Mouse (Mus musculus) G1E (cell line): ENCODE data around the gene Diaph3. TPM values are rescaled to one million over a fixed set of nuclear protein-coding genes. Genes with fewer than 3 reads are reported as not detected.

Source experiments
- ATAC-seq: 2 replicates; pipeline ENCODE4 v1.8.0; 2016; ENCODE audit warnings: mild to moderate bottlenecking; ENCODE audit not compliant: insufficient number of reproducible peaks, poor library complexity, low FRiP score, severe bottlenecking; ENCODE audit errors: extremely low read depth
- DNase-seq: peaks from one replicate; pipeline ENCODE4 v3.0.0; 2012; ENCODE audit warnings: low spot score
- H3K27me3 ChIP-seq: 2 replicates; pipeline ENCODE4 v1.6.1; 2012; ENCODE audit warnings: mild to moderate bottlenecking, low read length, inconsistent platforms; ENCODE audit not compliant: insufficient read depth
- H3K36me3 ChIP-seq: replicated peaks from 2 replicates; pipeline ENCODE3; 2012; ENCODE audit warnings: mild to moderate bottlenecking, inconsistent platforms
- H3K4me1 ChIP-seq: 2 replicates; pipeline ENCODE4 v1.6.1; 2012; ENCODE audit warnings: low read depth, low read length, inconsistent platforms, mixed read lengths; ENCODE audit not compliant: insufficient read depth
- H3K4me3 ChIP-seq: 2 replicates; pipeline ENCODE4 v1.5.1; 2012; ENCODE audit warnings: low read depth, mild to moderate bottlenecking, inconsistent platforms, low read length, moderate library complexity, mixed read lengths
- H3K9me3 ChIP-seq: replicated peaks from 2 replicates; pipeline ENCODE4 v1.6.1; 2012; ENCODE audit warnings: inconsistent platforms
- CTCF ChIP-seq: IDR thresholded peaks from 2 replicates; pipeline ENCODE4 v1.5.1; 2012; ENCODE audit warnings: low read depth, low read length, inconsistent platforms, mixed read lengths
- GATA1 ChIP-seq: IDR thresholded peaks from 2 replicates; pipeline ENCODE4 v1.6.1; 2012; ENCODE audit warnings: borderline replicate concordance, low read length, inconsistent platforms, mixed read lengths
- GATA2 ChIP-seq: IDR thresholded peaks from 2 replicates; pipeline ENCODE4 v1.6.1; 2012; ENCODE audit warnings: low read depth, low read length, inconsistent platforms, borderline replicate concordance
- POLR2AphosphoS5 ChIP-seq: IDR thresholded peaks from 2 replicates; pipeline ENCODE4 v1.6.1; 2012; ENCODE audit warnings: low read depth, low read length, inconsistent platforms; ENCODE audit not compliant: insufficient replicate concordance
- TAL1 ChIP-seq: conservative IDR thresholded peaks from 2 replicates; pipeline ENCODE4 v1.6.1; 2012; ENCODE audit warnings: low read depth, low read length, inconsistent platforms, mixed read lengths
- polyA plus RNA-seq: library from polyadenylated mRNA; stranded (reverse); fragments of >175 nt; gene quantifications from 2 replicates; pipeline ENCODE4 v1.2.3, GENCODE M21; 2012
- total RNA-seq, 2 experiments: library from RNA; stranded (forward) in 1 of 2; stranded (reverse) in 1 of 2; fragments of 200-1000 nt in 1 of 2; fragments of >200 nt in 1 of 2; fragmentation: Nextera tagmentation in 1 of 2; gene quantifications; 2 replicates each; pipeline ENCODE4 v1.2.3; 2014 to 2017

Gene Diaph3
- total and polyA plus RNA-seq, 3 experiments = 70.5 to 213 (median 152) TPM

- peaks cover 17% of the 10 kb centered on the region for H3K4me1 ChIP-seq
Observed at GRCm38 (mm10) chr14:86741855-86742531, 399.0 kb downstream of the Diaph3 start.

GRCm38 (mm10) chr14:86738916-86739315, 402.1 kb downstream of the Diaph3 start:
- TF ChIP-seq POLR2AphosphoS5 (no peak), TAL1 (no peak), CTCF (no peak), GATA2 (no peak), GATA1 (no peak)
- no peak overlapping the region for H3K4me3 ChIP-seq
- DNase-seq (no peak), ATAC-seq (no peak)
- H3K9me3 ChIP-seq = no peaks in the 10 kb centered on the region
- H3K36me3 ChIP-seq = peaks cover 11% of the 10 kb centered on the region
- no peaks in the 10 kb centered on the region for H3K27me3 ChIP-seq
- peaks cover 14% of the 10 kb centered on the region for H3K4me1 ChIP-seq

More at GRCm38 (mm10) chr14:86741855-86742531, 399.0 kb downstream of the Diaph3 start:
- TF ChIP-seq GATA1 (no peak), TAL1 (no peak), GATA2 (no peak)
- Histone ChIP-seq H3K9me3 (no peaks in the 10 kb centered on the region), H3K36me3 (peaks cover 23% of the 10 kb centered on the region), H3K27me3 (no peaks in the 10 kb centered on the region), H3K4me3 (no peak overlapping the region)
- DNase-seq (no peak), ATAC-seq (peak; percentile 79)

- DNase-seq (no peak), ATAC-seq (no peak)
- H3K4me1 ChIP-seq = peaks cover 2% of the 10 kb centered on the region
- H3K27me3 ChIP-seq = no peaks in the 10 kb centered on the region
- H3K4me3 ChIP-seq = no peak overlapping the region
- H3K9me3 ChIP-seq = no peaks in the 10 kb centered on the region
- peaks cover 6% of the 10 kb centered on the region for H3K36me3 ChIP-seq
- TF ChIP-seq CTCF (no peak), GATA1 (no peak), TAL1 (no peak), POLR2AphosphoS5 (no peak), GATA2 (no peak)
Observed at GRCm38 (mm10) chr14:86736646-86737045, 404.4 kb downstream of the Diaph3 start.

- Histone ChIP-seq H3K4me1 (no peaks in the 10 kb centered on the region), H3K36me3 (peaks cover 6% of the 10 kb centered on the region), H3K9me3 (no peaks in the 10 kb centered on the region), H3K4me3 (no peak overlapping the region), H3K27me3 (no peaks in the 10 kb centered on the region)
- TF ChIP-seq GATA1 (no peak), POLR2AphosphoS5 (no peak), CTCF (no peak), GATA2 (no peak), TAL1 (no peak)
- ATAC-seq (no peak), DNase-seq (no peak)
Observed at GRCm38 (mm10) chr14:86731300-86731699, 409.7 kb downstream of the Diaph3 start.

- TF ChIP-seq GATA1 (no peak), TAL1 (no peak), GATA2 (no peak), CTCF (no peak), POLR2AphosphoS5 (no peak)
- Histone ChIP-seq H3K36me3 (peaks cover 8% of the 10 kb centered on the region), H3K27me3 (no peaks in the 10 kb centered on the region), H3K4me3 (no peak overlapping the region), H3K4me1 (no peaks in the 10 kb centered on the region), H3K9me3 (no peaks in the 10 kb centered on the region)
- ATAC-seq (no peak), DNase-seq (no peak)
Observed at GRCm38 (mm10) chr14:86729617-86730098, 411.4 kb downstream of the Diaph3 start.

GRCm38 (mm10) chr14:86727538-86728045, 413.4 kb downstream of the Diaph3 start:
- TF ChIP-seq CTCF (no peak), TAL1 (no peak), GATA2 (no peak), POLR2AphosphoS5 (no peak)
- no peaks in the 10 kb centered on the region for H3K4me1 ChIP-seq
- no peak overlapping the region for H3K4me3 ChIP-seq
- no peaks in the 10 kb centered on the region for H3K27me3 ChIP-seq
- peaks cover 8% of the 10 kb centered on the region for H3K36me3 ChIP-seq
- no peak for DNase-seq
- no peak for ATAC-seq
- no peaks in the 10 kb centered on the region for H3K9me3 ChIP-seq
